Mouse (Mus musculus) right cerebral cortex, postnatal 14 days (tissue): ENCODE results near the gene Nlrp3.

Experiments
- DNase-seq: peaks from one replicate; pipeline ENCODE4 v3.0.0; 2022

Gene Nlrp3

DNA sequence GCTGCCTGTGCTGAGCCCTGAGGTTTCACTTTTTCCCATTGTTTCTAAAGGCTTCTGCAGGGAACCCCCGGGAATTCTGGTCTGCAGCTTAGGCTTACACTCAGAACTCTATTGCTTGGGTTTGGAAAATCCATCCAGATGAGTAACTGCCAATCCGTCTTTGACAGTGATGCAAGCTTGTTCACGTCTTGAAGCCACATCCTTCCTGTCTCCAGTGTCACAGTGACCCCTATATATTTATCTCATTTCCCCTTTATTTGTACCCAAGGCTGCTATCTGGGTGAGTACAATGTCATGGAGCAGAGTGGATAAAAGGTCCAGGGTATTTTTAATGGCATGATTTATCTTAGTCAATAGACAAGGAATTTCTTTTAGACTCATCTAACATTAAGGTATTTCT is at the start of gene Nlrp3:
TSS of gene Nlrp3 (plus strand) at position 245 of the 400 bp plus-strand sequence.
- DNase-seq = no peak

DNA sequence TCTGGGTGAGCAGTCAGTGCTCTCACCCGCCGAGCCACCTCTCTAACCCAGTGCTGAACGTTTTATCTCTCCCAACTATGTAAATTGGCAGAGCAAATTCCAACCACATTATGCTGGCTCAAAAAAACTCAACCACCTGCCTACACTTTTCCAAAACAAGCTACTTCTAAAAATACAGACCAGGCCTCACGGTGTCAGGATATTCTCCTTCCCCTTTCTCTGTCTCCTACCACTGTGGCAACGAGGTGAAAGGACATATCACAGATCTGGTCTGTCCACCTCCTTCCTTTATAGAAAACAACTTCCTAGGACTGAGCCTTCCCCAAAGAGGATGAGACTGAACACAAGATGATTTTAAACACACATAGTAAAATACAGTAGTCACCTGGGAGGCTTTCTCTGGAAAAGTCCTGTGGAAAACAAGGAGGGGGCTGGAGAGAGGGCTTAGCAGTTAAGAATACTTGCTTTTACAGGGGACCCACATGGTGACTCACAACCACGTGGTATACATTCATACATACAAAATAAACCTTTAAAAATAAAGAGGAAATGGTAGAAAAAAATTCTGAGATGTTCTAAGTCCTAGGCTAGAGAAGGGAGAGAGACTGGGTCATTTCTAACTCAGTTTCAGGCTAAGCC is 44.6 kb upstream of the Nlrp3 start:
- no peak for DNase-seq

DNA sequence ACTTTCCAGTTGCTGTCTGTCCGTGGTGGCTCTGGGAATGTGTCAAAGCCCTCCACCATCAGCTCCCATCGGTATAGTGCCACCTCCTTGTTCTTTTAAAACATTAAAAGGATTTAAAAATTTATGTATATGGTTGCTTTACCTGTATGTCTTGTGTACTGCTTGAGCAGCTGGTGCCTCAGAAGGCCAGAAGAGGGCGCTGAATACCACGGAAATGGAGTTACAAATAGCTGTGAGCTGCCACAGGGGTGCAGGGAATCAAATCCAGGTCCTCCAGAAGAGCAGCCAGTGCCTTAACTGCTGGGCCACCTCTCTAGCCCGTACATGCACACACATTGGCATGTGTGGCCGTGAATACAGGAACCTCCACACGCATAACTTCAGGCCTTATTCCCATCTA is 43.6 kb upstream of the Nlrp3 start:
- DNase-seq = no peak

DNA sequence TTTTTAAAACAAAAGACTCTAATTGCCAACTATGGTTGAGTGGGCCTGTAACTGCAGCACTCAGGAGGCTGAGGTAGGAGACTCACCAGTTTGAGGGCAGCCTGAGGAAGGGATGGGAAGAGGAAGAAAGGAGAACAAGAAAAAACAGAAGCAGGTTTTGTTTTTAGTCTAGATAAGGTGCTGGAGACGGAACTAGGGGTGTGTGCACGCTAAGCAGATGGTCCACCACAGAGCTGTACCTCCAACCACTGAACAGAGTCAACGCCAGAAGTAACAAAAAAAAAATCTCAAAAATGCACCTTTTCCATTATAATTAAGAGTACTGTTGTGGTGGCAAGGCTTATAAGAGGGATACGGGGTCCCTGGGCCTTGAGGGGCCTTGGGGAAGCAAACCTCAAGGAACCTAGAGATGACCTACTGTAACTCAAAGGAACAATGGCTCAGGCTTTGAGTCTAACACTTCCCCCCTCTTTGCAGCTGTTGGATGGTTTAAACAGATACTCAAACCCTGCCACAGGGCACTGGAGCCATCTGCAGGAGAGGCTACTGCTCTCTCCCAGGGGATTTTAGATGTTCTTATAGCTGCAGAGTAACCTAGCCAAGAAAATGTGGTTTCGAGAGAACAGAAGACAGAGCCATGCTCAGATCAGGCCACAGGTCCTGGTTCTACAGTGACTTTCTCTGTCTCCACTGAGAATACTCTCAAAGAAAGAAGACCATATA is 39.2 kb upstream of the Nlrp3 start:
- no peak for DNase-seq

DNA sequence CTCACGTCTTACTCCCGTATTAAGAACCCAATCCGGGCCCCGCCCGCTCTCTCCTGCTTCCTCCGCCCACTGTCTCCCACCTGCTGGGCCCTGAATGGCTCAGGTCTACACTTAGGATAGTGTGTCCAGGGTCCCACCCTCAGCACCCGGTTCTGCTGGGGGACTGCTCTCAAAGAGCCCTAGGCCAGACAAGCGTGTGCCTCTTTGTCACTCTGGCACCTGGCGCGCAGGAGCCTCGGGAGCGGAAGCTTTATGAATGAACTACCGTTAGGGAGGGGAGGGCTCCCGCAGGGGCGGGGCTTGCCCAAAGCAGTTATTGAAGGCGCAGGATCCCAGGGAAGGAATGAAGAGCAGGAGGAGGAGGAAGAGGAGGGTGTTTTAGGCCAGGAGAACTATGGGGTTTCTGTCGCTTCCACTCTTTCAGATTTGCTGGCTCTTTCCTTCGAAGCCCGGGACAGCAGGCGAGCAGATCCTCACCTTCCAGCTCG is 36.0 kb upstream of the Nlrp3 start:
- DNase-seq = peak; percentile 50

DNA sequence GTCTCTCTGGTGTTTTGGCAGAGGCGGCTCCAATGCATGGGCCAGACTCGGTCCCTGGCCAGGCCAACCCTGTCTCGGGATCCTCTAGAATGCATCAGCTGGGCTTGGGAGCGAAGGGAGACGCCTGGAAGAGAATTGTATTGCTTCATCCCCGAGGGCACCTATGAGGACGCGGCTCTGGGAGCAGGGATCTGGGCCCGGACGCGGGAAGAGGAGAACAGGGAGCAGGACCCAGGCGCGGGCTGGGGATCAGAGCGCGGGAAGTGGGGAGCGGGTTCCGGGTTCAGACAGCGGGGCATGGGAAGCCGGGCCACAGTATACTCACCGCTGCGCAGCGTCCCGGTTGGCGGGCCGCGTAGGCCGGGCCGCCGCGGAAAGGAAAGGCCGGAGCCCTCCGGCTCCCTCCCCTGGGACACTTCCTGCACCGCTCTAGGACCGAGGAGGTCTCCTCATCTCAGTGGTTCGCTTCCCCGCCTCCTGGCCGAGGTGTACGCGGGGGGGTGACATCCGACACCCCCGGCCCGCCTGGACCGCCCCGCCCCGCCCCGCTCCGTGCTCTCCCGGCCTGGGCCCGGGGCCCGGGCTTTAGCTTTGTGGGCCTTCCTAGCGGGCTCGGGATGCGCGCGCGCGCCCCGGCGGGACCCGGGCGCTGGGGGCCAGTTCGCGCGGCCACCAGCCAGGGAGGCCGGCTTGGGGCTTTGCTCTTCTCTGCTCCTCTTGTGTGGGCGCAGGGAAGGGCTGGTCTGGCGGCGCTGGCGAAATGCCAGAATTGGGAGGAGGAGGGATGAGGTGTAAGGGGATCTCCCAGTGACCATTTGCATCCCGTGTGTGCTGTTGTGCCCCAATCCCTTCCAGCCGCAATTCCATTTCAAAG is 35.3 kb upstream of the Nlrp3 start:
- DNase-seq = peak; percentile 78

DNA sequence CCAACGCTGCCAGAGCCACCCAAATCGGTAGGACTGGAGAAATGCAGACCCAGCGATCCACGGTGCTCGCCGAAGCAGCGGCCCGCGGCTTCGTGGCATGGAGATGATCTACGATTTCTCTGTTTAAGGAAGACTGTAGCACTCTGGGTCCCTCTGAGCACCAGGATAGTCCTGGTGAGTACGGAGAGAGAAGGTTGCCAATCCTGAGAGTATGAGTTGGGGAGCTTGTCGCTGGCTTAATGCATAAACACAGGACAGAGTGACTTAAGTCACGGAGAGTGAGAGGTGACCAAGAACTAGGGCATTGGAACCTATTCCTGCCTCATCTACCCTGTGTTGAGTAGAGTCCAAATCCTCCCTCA is 34.7 kb upstream of the Nlrp3 start:
- no peak for DNase-seq

DNA sequence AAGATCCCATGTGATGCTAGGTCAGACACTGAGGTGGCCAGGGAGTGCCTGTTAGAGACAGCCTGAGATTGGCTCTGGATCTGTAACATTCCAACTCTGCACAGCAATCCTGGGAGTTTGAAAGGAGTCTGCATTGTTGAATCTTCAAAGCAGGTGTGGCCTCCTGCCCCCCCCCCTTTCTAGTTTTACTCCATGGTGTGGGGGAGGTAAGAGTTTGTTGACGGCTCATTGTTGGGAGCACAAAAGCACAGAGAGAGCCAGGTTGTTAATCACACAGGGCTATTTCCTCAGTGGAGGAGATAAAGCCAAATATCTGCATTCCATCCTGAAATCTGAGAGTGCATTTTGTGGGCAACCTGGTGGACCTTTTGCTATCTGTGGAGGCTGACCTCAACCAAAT is 29.8 kb upstream of the Nlrp3 start:
- DNase-seq = no peak

DNA sequence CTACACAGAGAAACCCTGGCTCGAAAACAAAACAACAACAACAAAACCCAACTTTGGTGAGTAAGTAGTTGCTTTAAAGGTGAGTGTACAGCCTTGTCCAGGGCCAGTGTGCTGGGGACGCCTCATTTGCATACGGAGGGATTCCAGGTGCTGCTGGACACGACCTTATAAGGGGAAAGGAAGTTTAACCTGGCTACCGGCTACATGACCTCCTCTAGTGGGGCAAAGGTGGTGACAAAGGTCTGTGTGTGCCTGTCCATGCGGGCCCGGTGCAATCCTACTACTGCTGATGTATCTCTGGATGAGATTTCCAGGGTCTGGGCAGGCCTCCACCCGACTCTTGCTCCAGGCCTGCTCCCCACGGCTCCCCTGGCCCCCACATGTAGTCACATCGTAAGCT is 28.6 kb upstream of the Nlrp3 start:
- no peak for DNase-seq

DNA sequence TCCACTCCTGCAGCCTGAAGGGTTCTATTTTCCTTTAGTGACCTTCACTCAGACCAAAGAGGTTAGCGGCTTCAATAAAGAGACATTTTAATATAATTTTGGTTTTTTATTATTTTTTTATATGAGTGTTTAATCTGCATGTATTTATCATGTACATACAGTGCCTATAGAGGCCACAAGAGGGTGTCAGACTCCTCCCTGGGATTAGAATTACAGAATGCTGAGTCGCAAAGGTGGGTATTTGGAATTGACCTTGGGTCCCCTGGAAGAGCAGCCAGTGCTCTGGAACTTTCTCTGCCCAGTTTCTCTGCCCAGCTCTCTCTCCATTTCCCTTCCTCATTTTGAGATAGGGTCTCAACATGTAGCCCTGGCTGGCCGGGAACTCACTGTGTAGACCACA is 27.8 kb upstream of the Nlrp3 start:
- DNase-seq = no peak

DNA sequence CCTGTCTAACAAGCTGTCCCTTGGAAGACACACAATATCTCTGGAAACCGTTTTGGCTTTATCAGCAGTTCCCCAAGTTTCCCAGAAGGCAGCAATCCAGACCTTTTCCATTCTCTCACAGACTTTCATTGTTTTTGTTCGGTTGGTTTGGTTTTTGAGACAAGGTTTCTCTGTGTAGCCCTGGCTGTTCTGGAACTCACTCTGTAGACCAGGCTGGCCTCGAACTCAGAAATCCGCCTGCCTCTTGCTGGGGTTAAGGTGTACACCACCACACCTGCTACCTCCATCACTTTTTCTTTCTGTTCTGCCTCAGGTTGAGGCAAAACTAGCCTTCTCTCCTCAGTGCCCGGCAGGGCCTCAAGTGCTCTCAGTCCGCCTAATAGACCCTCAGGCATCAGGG is 27.0 kb upstream of the Nlrp3 start:
- DNase-seq = no peak

DNA sequence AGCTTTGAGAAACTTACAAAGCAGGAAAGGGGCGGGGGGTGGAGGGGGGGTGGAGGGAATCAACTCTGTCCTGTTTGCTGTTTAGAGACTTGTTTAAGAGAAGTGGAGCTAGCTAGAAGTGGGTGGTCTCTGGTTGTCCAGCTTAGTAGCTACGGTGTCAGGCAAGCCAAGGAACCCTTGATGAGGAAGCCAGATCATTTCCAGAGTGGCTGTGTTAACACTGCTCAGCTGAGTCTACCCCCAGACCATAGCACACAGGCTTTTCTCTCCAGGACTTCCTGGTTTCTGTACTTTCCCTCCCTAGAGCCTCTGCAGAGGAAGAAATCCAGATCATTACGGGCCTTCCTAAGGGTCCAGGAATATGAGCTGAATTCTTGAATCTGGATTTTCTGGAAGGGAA is 26.6 kb upstream of the Nlrp3 start:
- no peak for DNase-seq

DNA sequence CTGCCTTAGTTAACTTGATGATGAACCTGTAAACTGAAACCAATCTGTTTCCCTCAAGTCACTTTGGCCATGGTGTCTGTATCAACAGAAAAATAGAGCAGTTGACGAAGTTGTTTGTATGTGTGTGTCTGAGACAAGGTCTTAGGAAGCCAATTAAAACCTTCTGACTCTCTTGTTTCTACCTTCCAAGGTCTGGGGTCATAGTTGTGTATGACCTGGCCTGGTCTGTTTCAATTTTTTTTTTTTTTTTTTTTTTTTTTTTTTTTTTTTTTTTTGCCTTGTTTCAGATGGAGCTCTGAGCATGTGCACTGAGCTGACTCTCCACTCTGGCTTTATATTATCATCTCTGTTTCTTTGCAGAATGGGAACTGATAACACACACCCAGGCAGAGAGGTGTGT is 23.9 kb upstream of the Nlrp3 start:
- no peak for DNase-seq

DNA sequence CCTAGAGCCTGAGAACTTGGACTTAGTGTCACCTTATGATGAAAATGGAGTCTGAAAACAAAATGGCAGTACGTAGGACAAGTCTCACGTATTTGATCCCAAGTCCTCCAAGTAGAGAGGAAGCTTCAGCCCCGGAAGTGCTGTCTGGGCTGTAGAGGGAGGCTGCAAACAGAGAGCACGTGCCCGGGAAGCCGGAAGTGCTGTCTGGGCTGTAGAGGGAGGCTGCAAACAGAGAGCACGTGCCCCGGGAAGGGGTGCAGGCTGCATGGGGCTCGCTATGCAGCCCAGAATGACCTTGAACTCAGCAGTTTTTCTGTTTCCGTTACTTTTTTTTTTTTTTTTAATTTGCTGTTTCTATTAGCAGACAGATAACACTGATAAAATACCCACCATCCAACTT is 23.1 kb upstream of the Nlrp3 start:
- no peak for DNase-seq

DNA sequence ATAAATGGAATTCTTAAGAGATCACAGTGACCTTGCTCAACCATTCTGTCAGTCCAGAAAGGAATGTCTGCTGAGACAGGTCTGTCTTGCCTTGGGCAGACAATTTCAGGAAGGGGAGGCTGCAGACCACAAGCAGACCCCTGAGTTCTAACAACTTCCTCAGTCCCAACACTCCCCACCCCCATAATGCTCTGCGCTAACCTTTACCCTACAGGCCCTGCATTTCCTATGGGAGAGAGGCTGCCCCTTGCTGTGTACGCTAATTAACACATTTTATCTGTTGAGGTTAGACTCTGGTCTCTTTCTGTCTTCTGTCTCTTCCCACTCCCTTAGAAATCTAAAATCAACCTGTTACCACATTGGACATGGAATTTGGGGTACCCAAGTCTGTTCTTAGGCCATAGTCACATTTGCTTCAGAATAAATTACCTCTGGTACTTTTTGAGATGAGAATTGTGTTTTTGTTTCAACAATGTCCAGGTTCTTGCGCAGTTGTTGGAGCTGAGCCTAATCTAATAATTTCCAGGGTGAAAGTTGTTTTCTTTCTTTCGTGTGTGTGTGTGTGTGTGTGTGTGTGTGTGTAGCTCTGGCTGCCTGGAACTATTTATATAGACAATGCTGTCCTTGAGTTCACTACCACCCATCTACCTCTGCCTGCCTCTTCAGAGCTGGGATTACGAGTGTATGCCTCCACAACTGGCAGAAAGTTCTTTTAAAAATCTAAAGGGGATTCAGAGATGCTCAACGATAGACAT is 21.4 kb upstream of the Nlrp3 start:
- no peak for DNase-seq

DNA sequence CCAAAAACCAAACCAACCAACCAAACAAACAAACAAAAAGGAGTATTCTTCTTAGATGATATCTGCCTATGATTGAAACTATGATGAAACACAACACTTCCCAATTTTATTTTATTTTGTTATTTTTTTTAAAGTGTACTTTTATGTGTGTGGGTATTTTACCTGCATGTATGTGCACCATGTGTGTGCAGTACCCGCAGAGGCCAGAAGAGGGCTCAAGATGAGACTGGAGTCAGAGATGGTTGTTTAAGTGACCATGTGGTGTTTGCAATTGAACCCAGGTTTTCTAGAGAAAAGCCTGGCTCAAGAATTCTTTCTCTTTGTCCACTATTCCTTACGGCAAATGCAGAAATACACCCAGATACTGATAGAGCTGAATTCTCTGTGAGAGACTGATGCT is 17.2 kb upstream of the Nlrp3 start:
- no peak for DNase-seq

DNA sequence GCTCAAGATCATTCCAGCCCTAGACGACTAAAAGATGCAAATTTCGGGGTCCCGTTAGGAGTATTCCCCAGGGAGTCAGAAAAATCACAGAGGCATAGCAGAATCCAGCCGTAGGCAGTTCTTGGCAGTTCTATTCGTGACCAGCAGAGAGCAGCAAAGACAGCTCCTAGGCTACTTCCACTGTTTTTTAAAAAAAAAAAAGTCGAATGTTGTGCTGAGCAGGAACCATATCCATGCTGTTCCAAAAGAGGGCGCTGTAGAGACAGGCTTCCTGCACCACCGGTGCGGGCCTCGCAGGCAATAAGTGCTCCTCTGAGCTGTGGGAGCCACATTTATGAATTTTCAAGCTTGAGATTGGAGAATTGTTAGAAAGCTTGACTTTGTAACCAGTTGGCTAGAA is 16.1 kb upstream of the Nlrp3 start:
- peak; percentile 85 for DNase-seq

DNA sequence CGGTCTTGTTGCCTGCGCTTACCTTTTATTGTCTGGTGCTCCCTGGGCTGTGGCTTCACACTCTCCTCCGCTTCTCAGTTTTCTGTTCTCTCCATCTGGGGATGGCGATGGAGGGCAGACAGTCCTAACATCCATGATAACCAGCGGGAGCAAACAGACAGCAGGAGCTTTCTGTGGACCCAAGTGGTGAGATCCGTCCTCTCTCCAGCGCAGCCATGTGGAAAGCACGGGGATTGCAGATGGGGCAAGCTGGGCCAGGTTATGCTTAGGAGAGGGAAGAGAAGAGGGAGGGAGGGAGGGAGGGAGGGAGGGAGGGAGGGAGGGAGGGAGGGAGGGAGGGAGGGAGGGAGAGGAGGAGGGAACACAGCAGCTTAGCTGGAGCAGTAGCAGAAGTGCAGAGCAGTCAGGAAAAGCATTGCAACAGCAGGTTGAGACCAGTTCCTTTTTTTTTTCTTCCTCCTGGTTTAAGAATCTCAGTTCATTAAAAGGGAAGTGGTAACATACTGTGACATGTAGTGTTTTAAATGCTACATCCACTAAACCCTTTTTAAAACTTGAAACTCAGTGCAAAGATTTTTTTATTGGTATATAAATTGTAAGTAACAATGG is 14.8 kb upstream of the Nlrp3 start, which contains the start of gene Zkscan17:
TSS of gene Zkscan17 (minus strand) at position 280 of the 609 bp plus-strand sequence.
- peak; percentile 40 for DNase-seq

DNA sequence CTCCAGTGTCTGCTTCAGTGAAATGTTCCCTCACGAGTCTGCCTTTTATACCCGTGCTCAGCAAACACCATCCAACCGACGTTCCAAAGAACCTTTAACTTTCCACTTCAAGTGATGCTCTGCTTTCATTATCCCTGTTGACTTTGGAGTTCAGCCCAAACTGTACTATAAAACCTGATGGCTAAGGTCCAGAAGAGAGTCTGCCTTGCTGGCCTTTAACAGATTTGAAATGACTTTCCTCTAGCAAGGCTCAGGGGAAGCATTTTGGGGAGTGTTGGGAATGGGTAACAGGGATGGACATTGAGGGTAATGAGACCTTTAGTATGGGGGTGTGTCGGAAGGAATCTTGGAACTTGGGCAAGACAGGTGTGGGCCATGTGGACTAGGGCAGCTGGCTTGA is 11.1 kb upstream of the Nlrp3 start:
- no peak for DNase-seq

DNA sequence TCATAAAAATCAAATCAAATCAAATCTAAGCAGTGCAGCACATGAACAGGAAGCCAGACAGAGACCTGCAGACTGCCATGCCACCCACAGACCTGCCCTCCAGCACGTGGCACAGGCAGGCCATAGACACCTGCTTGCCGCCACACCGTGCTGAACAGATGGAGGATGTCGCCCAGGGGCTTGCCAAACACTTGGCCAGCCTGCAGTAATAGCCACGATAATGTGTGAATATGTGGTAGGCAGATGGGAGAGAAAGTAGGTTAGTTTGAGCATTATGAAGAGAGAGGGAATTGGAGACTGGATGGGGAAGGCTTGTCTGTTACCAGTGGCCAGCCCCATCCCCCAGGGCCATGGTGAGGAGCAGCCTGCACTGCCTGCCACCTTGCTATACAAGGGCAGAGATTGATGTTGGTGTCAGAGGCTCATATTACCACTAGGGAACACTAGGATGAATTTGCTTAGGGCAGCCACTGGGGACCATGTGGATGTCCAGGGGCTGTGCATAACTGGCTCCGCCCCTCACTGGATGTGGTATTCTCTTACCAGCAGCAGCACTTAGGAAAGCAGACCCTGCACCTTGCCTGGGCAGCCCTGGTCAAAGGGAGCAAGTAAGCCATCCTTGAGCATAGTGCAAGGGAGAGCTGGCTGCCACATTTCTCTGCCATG is 10.4 kb upstream of the Nlrp3 start:
- DNase-seq = peak; percentile 20

DNA sequence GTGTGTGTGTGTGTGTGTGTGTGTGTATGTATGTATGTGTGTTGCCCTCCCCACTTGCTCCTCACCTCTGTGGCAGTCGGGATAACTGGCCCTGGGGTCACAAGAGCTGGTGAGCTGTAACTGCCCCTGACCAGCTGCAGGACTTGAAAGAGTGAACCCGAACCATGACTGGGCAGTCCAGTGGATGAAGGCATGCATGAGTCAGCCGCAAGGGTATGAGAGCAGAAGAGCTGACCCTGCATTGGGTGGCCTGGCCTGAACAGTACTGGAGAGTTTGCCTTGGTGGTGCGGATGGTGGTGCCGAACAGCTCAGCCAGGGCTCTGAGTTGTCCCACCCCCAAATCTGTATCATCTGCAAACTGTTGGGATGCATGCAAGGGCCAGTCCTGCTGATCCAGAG is 9.8 kb upstream of the Nlrp3 start:
- DNase-seq = no peak
